Comparison of ENCODE assay signal across 20 mouse cellular contexts in genomic region chr13:69788704-69789103, GRCm38 (mm10). TPM values are rescaled to one million over a fixed set of nuclear protein-coding genes. Genes with fewer than 3 reads are reported as not detected.
A peak's percentile ranks its signal among the peaks of the same experiment; 100 is the strongest.
DNase-seq lines count a peak whose midpoint lies in the region; ATAC-seq and TF ChIP-seq lines count a peak whose summit lies in the region.
"Had no signal": no experiment of that assay in that cellular context is flagged by ENCODE, and none has a peak within 500 bp of the region (broad histone marks: within the 10 kb centered on the region; RNA-seq: fewer than 3 reads in every experiment).

No protein-coding gene starts in this region.

- no peak overlapping the region for H3K27ac ChIP-seq in liver, postnatal 0 days (ENCODE audit: low read depth)
- H3K27ac ChIP-seq: heart, embryonic 15.5 days; hindbrain, embryonic 10.5 days; hindbrain, embryonic 14.5 days; intestine, embryonic 15.5 days had no signal

- H3K9ac ChIP-seq in liver, postnatal 0 days (replicated peaks) = no peak overlapping the region
- H3K9ac ChIP-seq: heart, embryonic 15.5 days; hindbrain, embryonic 14.5 days; intestine, embryonic 15.5 days had no signal

- H3K4me2 ChIP-seq in liver, postnatal 0 days (ENCODE audit: low read depth, low read length) = no peak overlapping the region
- H3K4me2 ChIP-seq: heart, embryonic 11.5 days; heart, embryonic 15.5 days; hindbrain, embryonic 14.5 days; intestine, embryonic 15.5 days had no signal

- no peak for TF ChIP-seq EP300 in liver, postnatal 0 days (IDR thresholded peaks at IDR 0.05; ENCODE audit: low read depth)

- H3K27me3 ChIP-seq in liver, postnatal 0 days (ENCODE audit: insufficient read depth, low read length) = no peaks in the 10 kb centered on the region
- H3K27me3 ChIP-seq: heart, embryonic 15.5 days; intestine, embryonic 15.5 days had no signal

- H3K4me1 ChIP-seq in liver, postnatal 0 days (ENCODE audit: insufficient read depth) = no peaks in the 10 kb centered on the region
- H3K4me1 ChIP-seq: heart, embryonic 15.5 days; hindbrain, embryonic 10.5 days; intestine, embryonic 15.5 days had no signal

- no peaks in the 10 kb centered on the region for H3K36me3 ChIP-seq in liver, postnatal 0 days (replicated peaks; ENCODE audit: insufficient read depth, low read length)
- H3K36me3 ChIP-seq: heart, embryonic 15.5 days; hindbrain, embryonic 10.5 days; intestine, embryonic 15.5 days had no signal

- TF ChIP-seq CTCF in liver, postnatal 0 days (IDR thresholded peaks at IDR 0.05; ENCODE audit: low read depth) = no peak

- DNase-seq in spleen, postnatal 36 days (ENCODE audit: low spot score in 2 of 2) = peak; percentile 10 to 20
- no peak for DNase-seq in spleen, postnatal 14 days (ENCODE audit: low spot score in 2 of 2)
- DNase-seq in liver, postnatal 0 days = no peak
- DNase-seq in right cerebral cortex, postnatal 25 days = no peak
- DNase-seq: adrenal gland, postnatal 10 days; cerebellum, adult 18-20 months; cerebellum, adult 9-11 months; cerebellum, postnatal 36 days; gastrocnemius, postnatal 14 days; heart, postnatal 14 days had no signal

- ATAC-seq in common myeloid progenitor, adult 5-6 weeks (replicated peaks; ENCODE audit: low read depth, poor library complexity, severe bottlenecking) = peak; percentile 98
- peak; percentile 92 for ATAC-seq in megakaryocyte progenitor cell, adult 5-6 weeks (replicated peaks; ENCODE audit: poor library complexity)
- no peak for ATAC-seq in liver, postnatal 0 days
- ATAC-seq: CD4-positive, CD25-positive, alpha-beta regulatory T cell, adult 4 months; forebrain, embryonic 16.5 days; intestine, embryonic 15.5 days had no signal

- H3K9me3 ChIP-seq in liver, postnatal 0 days (ENCODE audit: low read length) = no peaks in the 10 kb centered on the region
- H3K9me3 ChIP-seq: heart, embryonic 15.5 days; hindbrain, embryonic 10.5 days; intestine, embryonic 15.5 days had no signal

- no peak overlapping the region for H3K4me3 ChIP-seq in liver, postnatal 0 days (ENCODE audit: low read depth, low read length)
- H3K4me3 ChIP-seq: heart, embryonic 15.5 days; hindbrain, embryonic 10.5 days; intestine, embryonic 15.5 days had no signal

- WGBS in liver, postnatal 0 days (ENCODE audit: insufficient replicate concordance) = 47% methylated on average over 5 of the region's 5 CpGs

RNA-seq across cellular contexts. Expression of gene Med10, which starts 13.5 kb away (rescaled TPM):
- total RNA-seq in common myeloid progenitor, adult 5-6 weeks (2017) = 48.9 and 50.7 TPM in 2 replicates
- 37.5 and 42.5 TPM in 2 replicates for total RNA-seq in megakaryocyte progenitor cell, adult 5-6 weeks (2015)
- total RNA-seq in megakaryocyte progenitor cell, adult 5-6 weeks (2017) = 44.8 and 45.5 TPM in 2 replicates
- 46.3 and 46.9 TPM in 2 replicates for polyA plus RNA-seq in liver, postnatal 0 days (2015; fragmentation: Nextera tagmentation; extraction: Ambion mirVana)

RNA-seq across cellular contexts. Expression of gene Ube2ql1, which starts 49.0 kb away (rescaled TPM):
- not detected in 2 replicates for total RNA-seq in common myeloid progenitor, adult 5-6 weeks (2017)
- total RNA-seq in megakaryocyte progenitor cell, adult 5-6 weeks (2015) = not detected in 2 replicates
- not detected in 2 replicates for total RNA-seq in megakaryocyte progenitor cell, adult 5-6 weeks (2017)
- 0.09 TPM in 1 of 2 replicates, not detected in the other for polyA plus RNA-seq in liver, postnatal 0 days (2015; fragmentation: Nextera tagmentation; extraction: Ambion mirVana)
- total RNA-seq: MEL had no signal
- polyA plus RNA-seq: CD4-positive, CD25-positive, alpha-beta regulatory T cell, adult 4 months had no signal

Comparison
In these comparisons a context has a peak if more than half of its experiments do, and no peak if none do; other contexts are left out.
1. DNase-seq: peak in spleen, postnatal 36 days (2 of 2); none in spleen, postnatal 14 days (0 of 2), liver, postnatal 0 days (single experiment) and right cerebral cortex, postnatal 25 days (single experiment).